Mouse (Mus musculus) limb, embryonic 14.5 days (tissue): ENCODE data around the gene Tuft1. TPM values are rescaled to one million over a fixed set of nuclear protein-coding genes. Genes with fewer than 3 reads are reported as not detected.
"Not testable (repeated sequence)": the region's sequence is repeated elsewhere in the genome, so short reads cannot be mapped to it uniquely, and the experiment has no call there.

ENCODE experiments used
- ATAC-seq: fragments of 200-750 bp; cut with Nextera tagmentation; 2 replicates; pipeline ENCODE4 v1.8.0; 2017; ENCODE audit warnings: low read depth, moderate number of reproducible peaks, moderate TSS enrichment; ENCODE audit not compliant: low FRiP score
- DNase-seq: peaks from one replicate; pipeline ENCODE4 v3.0.0-alpha.2; 2015; ENCODE audit warnings: low spot score
- H3K27ac ChIP-seq: fragments of 300-500 bp; sonication (generic); replicated peaks from 2 replicates; pipeline ENCODE4 v1.5.1; 2014; ENCODE audit warnings: low read depth, mild to moderate bottlenecking, low read length, moderate library complexity, mixed read lengths
- H3K27me3 ChIP-seq: fragments of 300-500 bp; sonication (generic); 2 replicates; pipeline ENCODE4 v1.6.1; 2014; ENCODE audit warnings: low read length, mixed read lengths; ENCODE audit not compliant: control insufficient read depth, insufficient read depth
- H3K36me3 ChIP-seq: fragments of 300-500 bp; sonication (generic); 2 replicates; pipeline ENCODE4 v1.6.1; 2014; ENCODE audit warnings: mild to moderate bottlenecking, low read length, moderate library complexity, mixed read lengths; ENCODE audit not compliant: control insufficient read depth, insufficient read depth
- H3K4me1 ChIP-seq: fragments of 300-500 bp; sonication (generic); 2 replicates; pipeline ENCODE4 v1.6.1; 2014; ENCODE audit warnings: antibody characterized with exemption, low read length, mixed read lengths; ENCODE audit not compliant: control insufficient read depth, insufficient read depth
- H3K4me2 ChIP-seq: fragments of 300-500 bp; sonication (generic); replicated peaks from 2 replicates; pipeline ENCODE4 v1.6.1; 2014; ENCODE audit warnings: low read depth, mild to moderate bottlenecking, low read length, moderate library complexity; ENCODE audit not compliant: severe bottlenecking
- H3K4me3 ChIP-seq: fragments of 300-500 bp; sonication (generic); replicated peaks from 2 replicates; pipeline ENCODE4 v1.5.1; 2014; ENCODE audit warnings: low read length
- H3K9ac ChIP-seq: fragments of 300-500 bp; sonication (generic); 2 replicates; pipeline ENCODE4 v1.6.1; 2014; ENCODE audit warnings: mild to moderate bottlenecking, low read depth, low read length, moderate library complexity; ENCODE audit not compliant: severe bottlenecking
- H3K9me3 ChIP-seq: fragments of 300-500 bp; sonication (generic); 2 replicates; pipeline ENCODE4 v1.6.1; 2016; ENCODE audit warnings: low read length; ENCODE audit not compliant: control insufficient read depth
- POLR2A ChIP-seq: fragments of 200-500 bp; IDR thresholded peaks from 2 replicates; pipeline ENCODE4 v1.8.0; 2012; ENCODE audit warnings: inconsistent platforms, mild to moderate bottlenecking, moderate library complexity, borderline replicate concordance; ENCODE audit not compliant: insufficient read depth, insufficient read length; ENCODE audit errors: extremely low read depth
- WGBS: fragments of 180-500 bp; shearing (Covaris S2); extraction: QIAGEN DNeasy Blood & Tissue Kit; methylation state at CpG from one replicate; pipeline ENCODE4 v1.1.7; 2014; 5-methylcytosine and 5-hydroxymethylcytosine counted together
- polyA plus RNA-seq, 2 experiments: library from polyadenylated mRNA; depleted of rRNA in 1 of 2; stranded (reverse) in 1 of 2; unstranded in 1 of 2; fragments of >200 nt; fragmentation: Nextera tagmentation in 1 of 2; extraction: Ambion mirVana in 1 of 2; gene quantifications; 2 replicates each; pipeline versions ENCODE4 v1.2.1 to v1.2.3; 2012 to 2014

The Tuft1 gene
- polyA plus RNA-seq, 2 experiments = 11.9 to 19.1 TPM

- no peak for ATAC-seq
- no peak for TF ChIP-seq POLR2A
- WGBS = 66% methylated on average over 6 of the region's 6 CpGs
Measured at GRCm38 (mm10) chr3:94683646-94684045, 25.0 kb upstream of the Tuft1 start.

GRCm38 (mm10) chr3:94680783-94681182 lies 22.1 kb upstream of the Tuft1 start:
- no peaks in the 10 kb centered on the region for H3K36me3 ChIP-seq
- no peak for DNase-seq
- H3K27me3 ChIP-seq = no peaks in the 10 kb centered on the region
- no peak for ATAC-seq
- H3K9me3 ChIP-seq = no peaks in the 10 kb centered on the region
- H3K4me2 ChIP-seq = no peak overlapping the region
- WGBS = 87% methylated on average over 16 of the region's 16 CpGs
- H3K4me3 ChIP-seq = no peak overlapping the region
- no peak overlapping the region for H3K27ac ChIP-seq
- no peak overlapping the region for H3K9ac ChIP-seq
- no peaks in the 10 kb centered on the region for H3K4me1 ChIP-seq
- TF ChIP-seq POLR2A = no peak

More at GRCm38 (mm10) chr3:94683646-94684045, 25.0 kb upstream of the Tuft1 start:
- DNase-seq = no peak
- Histone ChIP-seq H3K4me3 (no peak overlapping the region), H3K36me3 (no peaks in the 10 kb centered on the region), H3K27ac (no peak overlapping the region), H3K4me1 (no peaks in the 10 kb centered on the region), H3K9ac (no peak overlapping the region), H3K4me2 (no peak overlapping the region), H3K27me3 (no peaks in the 10 kb centered on the region), H3K9me3 (no peaks in the 10 kb centered on the region)

GRCm38 (mm10) chr3:94680032-94680431 lies 21.4 kb upstream of the Tuft1 start:
- DNase-seq, H3K4me3 ChIP-seq, H3K9ac ChIP-seq, H3K36me3 ChIP-seq, H3K4me1 ChIP-seq, H3K27me3 ChIP-seq, H3K27ac ChIP-seq, H3K9me3 ChIP-seq, H3K4me2 ChIP-seq, ATAC-seq: not testable (repeated sequence)
- WGBS = 93% methylated on average over 12 of the region's 12 CpGs

- Histone ChIP-seq H3K9ac (no peak overlapping the region), H3K4me3 (no peak overlapping the region), H3K4me2 (no peak overlapping the region), H3K36me3 (no peaks in the 10 kb centered on the region), H3K27ac (no peak overlapping the region), H3K9me3 (no peaks in the 10 kb centered on the region), H3K4me1 (no peaks in the 10 kb centered on the region), H3K27me3 (no peaks in the 10 kb centered on the region)
- DNase-seq = peak; percentile 64
- 73% methylated on average over 8 of the region's 8 CpGs for WGBS
- TF ChIP-seq POLR2A = no peak
- no peak for ATAC-seq
Measured at GRCm38 (mm10) chr3:94679351-94679841, 20.7 kb upstream of the Tuft1 start.

GRCm38 (mm10) chr3:94675101-94675500 lies 16.4 kb upstream of the Tuft1 start:
- not testable (repeated sequence) for DNase-seq, H3K9me3 ChIP-seq, H3K36me3 ChIP-seq, H3K4me3 ChIP-seq, ATAC-seq, H3K4me2 ChIP-seq, H3K27me3 ChIP-seq, H3K4me1 ChIP-seq, H3K9ac ChIP-seq, H3K27ac ChIP-seq
- 71% methylated on average over 9 of the region's 9 CpGs for WGBS

GRCm38 (mm10) chr3:94665896-94666295 lies 7.2 kb upstream of the Tuft1 start:
- DNase-seq, H3K36me3 ChIP-seq, H3K4me1 ChIP-seq, ATAC-seq, H3K27me3 ChIP-seq, H3K4me3 ChIP-seq, H3K9ac ChIP-seq, H3K27ac ChIP-seq, H3K4me2 ChIP-seq, H3K9me3 ChIP-seq: not testable (repeated sequence)
- 31% methylated on average over 7 of the region's 7 CpGs for WGBS

- DNase-seq, H3K36me3 ChIP-seq, H3K9ac ChIP-seq, H3K4me1 ChIP-seq, H3K4me3 ChIP-seq, H3K9me3 ChIP-seq, H3K27me3 ChIP-seq, H3K27ac ChIP-seq, H3K4me2 ChIP-seq, ATAC-seq: not testable (repeated sequence)
- WGBS = 88% methylated on average over 3 of the region's 5 CpGs
Measured at GRCm38 (mm10) chr3:94665060-94665802, 6.6 kb upstream of the Tuft1 start.

GRCm38 (mm10) chr3:94660841-94661240 lies 2.2 kb upstream of the Tuft1 start:
- H3K4me2 ChIP-seq, H3K4me1 ChIP-seq, ATAC-seq, DNase-seq, H3K36me3 ChIP-seq, H3K27me3 ChIP-seq, H3K4me3 ChIP-seq, H3K9ac ChIP-seq, H3K9me3 ChIP-seq, H3K27ac ChIP-seq: not testable (repeated sequence)
- 90% methylated on average over 2 of the region's 2 CpGs for WGBS
